Mouse (Mus musculus): ENCODE measurements around the gene Hs1bp3. TPM values are rescaled to one million over a fixed set of nuclear protein-coding genes. Genes with fewer than 3 reads are reported as not detected.

Hs1bp3 gene
- total and polyA plus RNA-seq, 2 experiments from 2014 or later, result 5.1 to 8.3 TPM

DNA sequence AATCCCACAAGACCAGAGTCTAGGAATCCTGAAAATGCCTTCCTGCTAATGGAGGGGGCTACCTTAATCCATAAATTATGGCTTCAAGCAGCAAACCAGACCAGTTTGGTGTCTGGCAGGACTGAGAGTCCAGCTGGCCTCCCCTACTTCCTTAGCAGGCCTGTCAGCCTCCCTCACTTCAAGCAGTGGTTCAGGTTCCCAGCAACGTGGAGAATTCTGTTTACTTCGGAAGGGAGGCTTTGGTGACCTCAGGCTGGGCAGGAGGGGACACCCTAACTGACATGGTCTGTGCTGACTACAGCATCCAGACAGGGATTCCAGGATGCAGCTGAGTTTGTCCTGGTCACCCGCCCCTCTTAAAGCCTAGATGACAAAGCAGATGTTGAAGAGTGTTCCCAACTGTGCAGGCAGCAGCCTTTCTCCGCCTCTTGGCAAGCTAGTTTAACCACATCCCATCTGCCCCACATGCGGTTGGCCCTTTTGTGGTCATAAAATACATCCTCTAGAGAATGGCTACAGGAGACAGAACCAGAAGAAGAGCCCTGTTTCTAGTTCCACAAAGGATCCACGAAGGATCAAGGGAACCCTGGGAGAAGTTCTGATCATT lies 17.8 kb upstream of the Hs1bp3 start:
- Histone ChIP-seq H3K4me2 (ENCODE audit: low read depth, low read length, poor library complexity, severe bottlenecking) (no peak overlapping the region), H3K4me3 (ENCODE audit: low read depth, low read length) (no peak overlapping the region), H3K27me3 (ENCODE audit: insufficient read depth, low read length) (peaks cover 49% of the 10 kb centered on the region), H3K27ac (ENCODE audit: low read depth, low read length) (no peak overlapping the region), H3K9me3 (ENCODE audit: low read length) (no peaks in the 10 kb centered on the region), H3K4me1 (ENCODE audit: insufficient read depth, low read length) (0 out of 2 replicates have a peak, but pooled peaks cover 5% of the 10 kb centered on the region), H3K36me3 (ENCODE audit: insufficient read depth, low read length) (no peaks in the 10 kb centered on the region), H3K9ac (replicated peaks; ENCODE audit: low read length, poor library complexity, severe bottlenecking) (no peak overlapping the region)
- WGBS, result 61% methylated on average over 6 of the region's 6 CpGs
- no peak for ATAC-seq (ENCODE audit: low FRiP score)
- DNase-seq (ENCODE audit: low spot score), result no peak
- TF ChIP-seq CTCF (IDR thresholded peaks at IDR 0.05), result no peak

GRCm38 (mm10) chr12:8296154-8296553 lies 17.1 kb upstream of the Hs1bp3 start:
- H3K9me3 ChIP-seq (ENCODE audit: low read length), result no peaks in the 10 kb centered on the region
- H3K27ac ChIP-seq (ENCODE audit: low read depth, low read length), result no peak overlapping the region
- no peak for TF ChIP-seq CTCF (IDR thresholded peaks at IDR 0.05)
- H3K27me3 ChIP-seq (ENCODE audit: insufficient read depth, low read length), result peaks cover 57% of the 10 kb centered on the region
- ATAC-seq (ENCODE audit: low FRiP score) (no peak), DNase-seq (ENCODE audit: low spot score) (no peak)
- H3K9ac ChIP-seq (replicated peaks; ENCODE audit: low read length, poor library complexity, severe bottlenecking), result no peak overlapping the region
- H3K36me3 ChIP-seq (ENCODE audit: insufficient read depth, low read length), result no peaks in the 10 kb centered on the region
- H3K4me3 ChIP-seq (ENCODE audit: low read depth, low read length), result no peak overlapping the region
- WGBS, result 80% methylated on average over 2 of the region's 2 CpGs
- 0 out of 2 replicates have a peak, but pooled peaks cover 5% of the 10 kb centered on the region for H3K4me1 ChIP-seq (ENCODE audit: insufficient read depth, low read length)
- H3K4me2 ChIP-seq (ENCODE audit: low read depth, low read length, poor library complexity, severe bottlenecking), result no peak overlapping the region

DNA sequence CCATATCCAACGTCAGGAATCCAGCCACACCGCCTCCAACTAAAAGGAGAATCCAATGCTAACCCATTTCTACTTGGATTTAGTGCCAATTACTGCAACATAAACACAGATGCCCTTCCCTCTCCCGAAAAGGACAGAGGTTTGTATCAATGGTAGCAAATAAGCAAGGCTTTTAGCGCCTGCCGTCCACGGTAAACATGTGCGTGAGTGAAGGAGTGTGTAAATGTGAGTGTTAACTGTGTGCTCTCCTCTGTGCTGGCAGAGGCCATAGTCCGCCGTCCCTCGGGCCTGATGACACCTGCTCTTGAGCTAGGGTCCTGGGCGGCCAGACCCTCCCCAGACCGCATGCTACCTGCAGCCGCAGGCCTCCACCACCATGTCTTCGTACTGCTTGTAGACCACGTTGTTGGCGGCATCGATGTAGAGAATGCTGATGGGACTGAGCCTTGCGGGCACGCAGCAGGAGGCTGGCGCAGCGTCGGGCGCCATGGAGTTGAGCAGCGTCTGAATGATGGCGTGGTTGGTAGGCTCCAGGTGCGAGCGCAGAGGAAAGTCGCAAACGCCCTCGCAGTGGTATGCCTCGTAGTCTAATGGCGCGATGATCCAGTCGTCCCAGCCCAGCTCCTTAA lies 15.5 kb upstream of the Hs1bp3 start:
- ATAC-seq (ENCODE audit: low FRiP score) (peak; percentile 10; the same call in 1 of the 2 replicates), DNase-seq (ENCODE audit: low spot score) (no peak)
- no peaks in the 10 kb centered on the region for H3K36me3 ChIP-seq (ENCODE audit: insufficient read depth, low read length)
- H3K4me3 ChIP-seq (ENCODE audit: low read depth, low read length), result peak overlapping the region; percentile 33
- H3K9me3 ChIP-seq (ENCODE audit: low read length), result no peaks in the 10 kb centered on the region
- H3K9ac ChIP-seq (replicated peaks; ENCODE audit: low read length, poor library complexity, severe bottlenecking), result no peak overlapping the region
- H3K4me2 ChIP-seq (ENCODE audit: low read depth, low read length, poor library complexity, severe bottlenecking), result peak overlapping the region; percentile 51
- no peak overlapping the region for H3K27ac ChIP-seq (ENCODE audit: low read depth, low read length)
- TF ChIP-seq CTCF (IDR thresholded peaks at IDR 0.05), result no peak
- peaks cover 5% of the 10 kb centered on the region; the same call in 1 of the 2 replicates for H3K4me1 ChIP-seq (ENCODE audit: insufficient read depth, low read length)
- WGBS, result 7% methylated on average over 33 of the region's 34 CpGs
- peaks cover 70% of the 10 kb centered on the region for H3K27me3 ChIP-seq (ENCODE audit: insufficient read depth, low read length)

GRCm38 (mm10) chr12:8298361-8299142 lies 14.7 kb upstream of the Hs1bp3 start:
- Histone ChIP-seq H3K9me3 (ENCODE audit: low read length) (no peaks in the 10 kb centered on the region), H3K4me3 (ENCODE audit: low read depth, low read length) (peak overlapping the region; percentile 33), H3K4me2 (ENCODE audit: low read depth, low read length, poor library complexity, severe bottlenecking) (peak overlapping the region; percentile 51), H3K36me3 (ENCODE audit: insufficient read depth, low read length) (no peaks in the 10 kb centered on the region), H3K27ac (ENCODE audit: low read depth, low read length) (no peak overlapping the region), H3K27me3 (ENCODE audit: insufficient read depth, low read length) (peaks cover 79% of the 10 kb centered on the region), H3K9ac (replicated peaks; ENCODE audit: low read length, poor library complexity, severe bottlenecking) (no peak overlapping the region), H3K4me1 (ENCODE audit: insufficient read depth, low read length) (peaks cover 5% of the 10 kb centered on the region; the same call in 1 of the 2 replicates)
- ATAC-seq (ENCODE audit: low FRiP score) (no peak), DNase-seq (ENCODE audit: low spot score) (no peak)
- 1% methylated on average over 65 of the region's 85 CpGs for WGBS
- no peak for TF ChIP-seq CTCF (IDR thresholded peaks at IDR 0.05)

DNA sequence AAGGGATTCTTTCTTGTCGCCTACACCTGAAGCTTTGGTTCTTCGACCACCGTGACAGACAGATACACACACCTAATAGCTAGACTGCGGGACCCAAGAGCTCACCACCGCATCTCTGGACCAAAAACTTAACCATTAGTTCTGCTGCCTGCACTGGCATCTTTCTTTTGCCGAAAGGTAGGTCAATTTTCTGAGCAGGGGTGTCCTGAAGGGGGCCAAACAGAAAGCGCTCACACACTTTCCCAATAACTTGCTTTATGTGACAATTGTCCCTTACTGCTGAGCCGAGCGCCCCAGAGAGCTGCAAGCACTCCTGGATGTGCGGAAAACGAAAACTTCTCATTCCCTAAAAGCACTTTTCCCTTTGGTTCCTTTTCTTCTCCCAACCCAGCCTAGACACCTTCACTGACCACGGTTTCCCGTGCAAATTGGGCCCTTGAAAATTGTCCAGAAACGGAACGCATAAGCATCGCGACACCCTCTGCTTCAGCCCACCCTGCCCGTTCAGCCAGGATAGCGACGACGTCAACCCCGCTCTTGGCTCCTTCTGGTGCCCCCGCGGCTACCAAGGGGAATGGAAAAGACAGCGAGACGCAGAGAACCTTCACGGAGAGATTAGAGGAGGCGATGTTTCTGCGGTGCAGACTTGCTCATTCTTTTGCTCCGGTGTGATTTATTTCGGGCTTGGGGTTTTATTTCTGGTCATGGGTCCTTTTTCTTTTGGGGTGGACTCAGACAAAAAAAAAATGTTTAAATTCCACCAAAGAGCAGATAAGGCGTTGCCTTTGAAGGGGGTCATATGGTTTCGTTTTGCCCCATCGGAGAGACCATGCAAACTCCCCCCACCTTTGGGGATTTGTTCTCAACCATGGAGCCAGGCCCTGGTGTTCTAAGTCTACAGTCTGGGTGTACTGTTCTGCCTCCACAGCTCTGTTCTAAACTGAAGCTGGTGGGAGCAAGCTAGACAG lies 13.8 kb upstream of the Hs1bp3 start:
- ATAC-seq (ENCODE audit: low FRiP score) (no peak), DNase-seq (ENCODE audit: low spot score) (no peak)
- Histone ChIP-seq H3K9me3 (ENCODE audit: low read length) (no peaks in the 10 kb centered on the region), H3K4me3 (ENCODE audit: low read depth, low read length) (no peak overlapping the region), H3K9ac (replicated peaks; ENCODE audit: low read length, poor library complexity, severe bottlenecking) (no peak overlapping the region), H3K27ac (ENCODE audit: low read depth, low read length) (no peak overlapping the region), H3K36me3 (ENCODE audit: insufficient read depth, low read length) (no peaks in the 10 kb centered on the region), H3K4me1 (ENCODE audit: insufficient read depth, low read length) (peaks cover 5% of the 10 kb centered on the region; the same call in 1 of the 2 replicates), H3K4me2 (ENCODE audit: low read depth, low read length, poor library complexity, severe bottlenecking) (no peak overlapping the region), H3K27me3 (ENCODE audit: insufficient read depth, low read length) (peaks cover 86% of the 10 kb centered on the region)
- no peak for TF ChIP-seq CTCF (IDR thresholded peaks at IDR 0.05)
- 6% methylated on average over 34 of the region's 34 CpGs for WGBS

All from midbrain, postnatal 0 days (tissue).